In the genomic region with DNA sequence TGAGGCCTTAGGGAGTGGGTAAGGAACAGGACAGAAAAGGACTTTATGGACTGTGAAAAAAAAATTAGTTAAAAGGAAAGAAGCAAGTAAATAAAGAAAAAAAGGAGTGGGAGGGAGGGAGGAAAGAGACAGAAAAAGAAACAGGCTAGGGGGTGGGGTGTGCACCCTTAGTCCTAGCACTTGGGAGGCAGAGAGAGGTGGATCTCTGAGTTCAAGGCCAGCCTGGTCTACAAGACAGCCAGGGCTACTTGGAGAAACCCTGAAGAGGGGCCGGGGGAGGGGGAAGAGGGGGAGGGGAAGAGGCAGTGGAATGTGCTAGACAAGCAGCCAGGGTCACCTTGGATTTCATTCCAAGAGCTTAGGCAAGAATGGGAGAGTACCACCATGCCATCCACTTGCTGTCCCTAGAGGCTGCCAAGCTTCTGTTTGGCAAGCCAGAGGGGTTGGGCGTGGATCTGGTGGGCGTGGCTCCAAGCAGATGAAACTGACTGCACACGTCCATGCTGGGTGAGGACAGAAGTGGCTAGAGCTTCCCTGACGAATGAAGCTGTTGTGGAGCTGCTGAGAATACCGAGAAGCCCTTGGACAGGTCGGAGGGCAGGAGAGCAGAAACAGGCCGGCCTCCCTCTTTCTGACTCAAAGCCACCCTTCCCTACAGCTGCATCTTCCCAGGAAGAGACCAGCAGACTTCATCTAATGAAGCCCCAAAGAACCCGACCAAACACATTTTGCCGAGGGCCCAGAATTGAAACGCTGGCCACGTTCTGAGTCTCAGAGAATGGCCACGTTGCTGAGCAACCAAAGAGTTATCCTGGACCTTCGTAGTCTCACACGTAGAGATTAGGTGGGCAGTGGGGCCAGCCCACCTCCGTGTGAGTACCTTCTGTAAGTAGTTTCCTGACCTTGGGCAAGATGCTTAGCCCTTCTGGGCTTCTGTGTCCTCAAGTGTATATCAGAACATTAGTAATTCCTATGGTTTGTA, we compare ENCODE assay signal across 8 mouse cellular contexts. TPM values are rescaled to one million over a fixed set of nuclear protein-coding genes. Genes with fewer than 3 reads are reported as not detected.
A peak's percentile ranks its signal among the peaks of the same experiment; 100 is the strongest.
DNase-seq lines count a peak whose midpoint lies in the region; ATAC-seq and TF ChIP-seq lines count a peak whose summit lies in the region.

No protein-coding gene starts in this region.

- H3K4me3 ChIP-seq in heart, adult 2 months: no peak overlapping the region
- H3K4me3 ChIP-seq in kidney, adult 2 months (ENCODE audit: insufficient read depth, low read depth, low read length): no peak overlapping the region
- no peak overlapping the region for H3K4me3 ChIP-seq in lung, postnatal 0 days (ENCODE audit: low read depth, low read length)
- peak overlapping the region; percentile 65 for H3K4me3 ChIP-seq in testis, adult 2 months (ENCODE audit: control insufficient read depth, low read depth, low read length)

- H3K36me3 ChIP-seq in heart, adult 2 months (ENCODE audit: control insufficient read depth, insufficient read depth, low read length): no peaks in the 10 kb centered on the region
- H3K36me3 ChIP-seq in kidney, adult 2 months (ENCODE audit: control insufficient read depth, insufficient read depth, low read length): no peaks in the 10 kb centered on the region
- no peaks in the 10 kb centered on the region for H3K36me3 ChIP-seq in lung, postnatal 0 days (ENCODE audit: insufficient read depth, low read length)
- no peaks in the 10 kb centered on the region for H3K36me3 ChIP-seq in testis, adult 2 months (ENCODE audit: control insufficient read depth, insufficient read depth, low read length)

- TF ChIP-seq POLR2A in heart, adult 2 months (IDR thresholded peaks at IDR 0.05; ENCODE audit: insufficient read depth, low read depth, low read length): no peak
- TF ChIP-seq POLR2A in kidney, adult 2 months (IDR thresholded peaks at IDR 0.05; ENCODE audit: low read depth, low read length): no peak
- TF ChIP-seq POLR2A in testis, adult 2 months (IDR thresholded peaks at IDR 0.05; ENCODE audit: control insufficient read depth, low read depth, low read length): peak; percentile 28; the same call in 1 of the 2 replicates

- H3K27ac ChIP-seq in heart, adult 2 months: peak overlapping the region; percentile 15; the same call in 1 of the 2 replicates
- no peak overlapping the region for H3K27ac ChIP-seq in kidney, adult 2 months (ENCODE audit: insufficient read depth, low read depth, low read length)
- H3K27ac ChIP-seq in lung, postnatal 0 days (ENCODE audit: low read length): no peak overlapping the region
- H3K27ac ChIP-seq in testis, adult 2 months (ENCODE audit: control insufficient read depth, insufficient read depth, low read depth, low read length): no peak overlapping the region

- intact Hi-C loops in heart, adult 2 months (cut with DNase I): no loop called here

- no peaks in the 10 kb centered on the region for H3K4me1 ChIP-seq in heart, adult 2 months (ENCODE audit: control insufficient read depth, insufficient read depth, low read length)
- H3K4me1 ChIP-seq in kidney, adult 2 months (ENCODE audit: control insufficient read depth, insufficient read depth, low read length): peaks cover 4% of the 10 kb centered on the region; the same call in 1 of the 2 replicates
- no peaks in the 10 kb centered on the region for H3K4me1 ChIP-seq in lung, postnatal 0 days (ENCODE audit: insufficient read depth, low read depth, low read length)
- H3K4me1 ChIP-seq in testis, adult 2 months (ENCODE audit: control insufficient read depth, insufficient read depth, low read length): peaks cover 8% of the 10 kb centered on the region

- WGBS in heart, adult 2 months: 55% methylated on average over 16 of the region's 16 CpGs
- 60% methylated on average over 16 of the region's 16 CpGs for WGBS in kidney, adult 2 months
- 39% methylated on average over 16 of the region's 16 CpGs for WGBS in lung, postnatal 0 days

- H3K9me3 ChIP-seq in lung, postnatal 0 days (ENCODE audit: low read length): no peaks in the 10 kb centered on the region

- H3K79me2 ChIP-seq in heart, adult 2 months (replicated peaks; ENCODE audit: control insufficient read depth, insufficient read depth, low read length): no peaks in the 10 kb centered on the region

- TF ChIP-seq CTCF in heart, adult 2 months (IDR thresholded peaks at IDR 0.05): no peak
- TF ChIP-seq CTCF in kidney, adult 2 months (conservative IDR thresholded peaks at IDR 0.05; ENCODE audit: insufficient read depth, insufficient read length, low read depth, low read length): no peak
- TF ChIP-seq CTCF in lung, postnatal 0 days (IDR thresholded peaks at IDR 0.05): no peak
- no peak for TF ChIP-seq CTCF in testis, adult 2 months (IDR thresholded peaks at IDR 0.05; ENCODE audit: control insufficient read depth, insufficient read depth, insufficient replicate concordance, low read depth, low read length)

- H3K9ac ChIP-seq in heart, adult 2 months (ENCODE audit: low read depth, low read length): no peak overlapping the region
- no peak overlapping the region for H3K9ac ChIP-seq in lung, postnatal 0 days (replicated peaks; ENCODE audit: low read depth)

- peak; percentile 61 for DNase-seq in 416B (ENCODE audit: low read depth)
- peak; percentile 67 for DNase-seq in ZHBTc4 (ENCODE audit: low read depth, low spot score)
- peak; percentile 53 to 73 for DNase-seq in heart, adult 2 months
- DNase-seq in kidney, adult 2 months: peak; percentile 76
- DNase-seq in lung, postnatal 0 days (ENCODE audit: low spot score): peak; percentile 66
- no peak for DNase-seq in cerebellum, adult 11-12 months

- no peak for TF ChIP-seq EP300 in heart, adult 2 months (IDR thresholded peaks at IDR 0.05; ENCODE audit: insufficient read depth, low read depth, low read length)
- no peak for TF ChIP-seq EP300 in lung, postnatal 0 days (IDR thresholded peaks at IDR 0.05)

- no peak overlapping the region for H3K4me2 ChIP-seq in lung, postnatal 0 days (replicated peaks; ENCODE audit: low read depth, low read length)

- peak; percentile 77 for ATAC-seq in lung, postnatal 0 days
- no peak for ATAC-seq in monocyte, adult 5-6 weeks (replicated peaks; ENCODE audit: insufficient number of reproducible peaks, low FRiP score, low TSS enrichment, poor library complexity, severe bottlenecking)

- H3K27me3 ChIP-seq in heart, adult 2 months (ENCODE audit: control insufficient read depth, insufficient read depth, low read length): no peaks in the 10 kb centered on the region
- no peaks in the 10 kb centered on the region for H3K27me3 ChIP-seq in kidney, adult 2 months (replicated peaks; ENCODE audit: control insufficient read depth, insufficient read depth, low read length)
- H3K27me3 ChIP-seq in lung, postnatal 0 days (replicated peaks; ENCODE audit: insufficient read depth, low read length): no peaks in the 10 kb centered on the region
- H3K27me3 ChIP-seq in testis, adult 2 months (ENCODE audit: control insufficient read depth, insufficient read depth, low read length): no peaks in the 10 kb centered on the region

RNA-seq across cellular contexts. Expression of gene Commd7, which starts 31.6 kb away (rescaled TPM):
- 10 to 100 TPM; 12.3 to 13.2 TPM for total RNA-seq in heart, adult 2 months (2021)
- polyA plus RNA-seq in heart, adult 2 months (2012; rRNA removed): 11.2 and 12.4 TPM in 2 replicates
- 14.5 and 22.3 TPM in 2 replicates for polyA plus RNA-seq in kidney, adult 2 months (2012; rRNA removed)
- polyA plus RNA-seq in lung, postnatal 0 days (2015; fragmentation: Nextera tagmentation; extraction: Ambion mirVana): 71.8 and 73.3 TPM in 2 replicates
- polyA plus RNA-seq in testis, adult 2 months (2012; rRNA removed): 5.0 and 5.2 TPM in 2 replicates
- total RNA-seq in monocyte, adult 5-6 weeks (2017): 32.5 to 55.1 TPM (median 32.6 TPM) in 3 replicates

RNA-seq across cellular contexts. Expression of gene Dnmt3b, which starts 48.3 kb away (rescaled TPM):
- 1 to 10 TPM; 1.0 to 1.6 TPM for total RNA-seq in heart, adult 2 months (2021)
- 0.84 and 1.8 TPM in 2 replicates for polyA plus RNA-seq in heart, adult 2 months (2012; rRNA removed)
- 1.3 and 1.7 TPM in 2 replicates for polyA plus RNA-seq in kidney, adult 2 months (2012; rRNA removed)
- 3.3 and 4.2 TPM in 2 replicates for polyA plus RNA-seq in lung, postnatal 0 days (2015; fragmentation: Nextera tagmentation; extraction: Ambion mirVana)
- 2.4 and 2.9 TPM in 2 replicates for polyA plus RNA-seq in testis, adult 2 months (2012; rRNA removed)
- total RNA-seq in monocyte, adult 5-6 weeks (2017): 2.9 to 12.0 TPM (median 5.7 TPM) in 3 replicates
